Mouse (Mus musculus): ENCODE data around the gene Ctag2.

Gene Ctag2

DNA sequence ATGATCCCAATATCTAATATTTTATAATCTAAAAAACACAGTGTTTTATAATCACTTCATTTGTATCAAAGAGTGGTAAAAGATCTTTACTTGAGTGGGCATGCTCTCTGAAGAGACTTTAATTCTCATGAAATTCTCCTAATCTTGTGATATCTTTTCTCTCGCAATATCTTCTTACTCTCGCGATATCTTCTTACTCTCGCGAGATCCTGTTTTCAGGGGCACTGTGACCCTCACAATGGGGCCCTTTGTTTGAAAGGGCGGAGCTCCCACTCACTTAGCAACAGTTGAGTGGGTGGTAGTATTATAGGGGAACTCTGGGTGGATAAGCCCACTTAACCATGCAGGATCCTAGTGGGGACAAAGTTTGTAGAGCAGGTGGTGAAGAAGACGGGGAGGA lies at the start of gene Ctag2:
TSS of gene Ctag2 (plus strand) at position 301 of the 400 bp plus-strand sequence.
- no peak for DNase-seq (ENCODE audit: low read depth)
